Mouse (Mus musculus): Measurements from ENCODE around the gene Fbxl3. TPM values are rescaled to one million over a fixed set of nuclear protein-coding genes. Genes with fewer than 3 reads are reported as not detected.

Fbxl3 gene
- total RNA-seq, 4 experiments from 2014 or later, result 45.5 to 56.2 (median 51.0) TPM

- DNase-seq (ENCODE audit: low spot score in 2 of 2), result no peak
These were observed 52.7 kb downstream of the Fbxl3 start, which contains the start of gene Acod1 for GRCm38 (mm10) chr14:103046677-103047076. Acod1 (plus strand) TSS chr14:103046977.

- no peak for DNase-seq (ENCODE audit: low spot score in 2 of 2)
These were observed 62.4 kb downstream of the Fbxl3 start for GRCm38 (mm10) chr14:103037016-103037415.

GRCm38 (mm10) chr14:103034076-103034475, 65.3 kb downstream of the Fbxl3 start:
- no peak for DNase-seq (ENCODE audit: low spot score in 2 of 2)

- no peak for DNase-seq (ENCODE audit: low spot score in 2 of 2)
These were observed 66.0 kb downstream of the Fbxl3 start for GRCm38 (mm10) chr14:103033271-103033823.

Other genes starting within 250 kb of the Fbxl3 start
- 1 to 10 TPM; 4.4 to 7.7 (median 5.3) TPM for gene Kctd12, start 116.9 kb downstream of the Fbxl3 start, total RNA-seq (2022)
- gene Acod1, start 52.6 kb downstream of the Fbxl3 start, total RNA-seq (2022), result not detected
- 10 to 100 TPM; 11.1 to 12.4 (median 11.8) TPM for gene Cln5, start 29.4 kb downstream of the Fbxl3 start, total RNA-seq (2022)
- gene Mycbp2, start 247.2 kb upstream of the Fbxl3 start, total RNA-seq (2022), result 10 to 100 TPM; 22.6 to 41.3 (median 28.6) TPM